Mouse (Mus musculus): ENCODE measurements around the gene Nop14.
"Not testable (repeated sequence)": the region's sequence is repeated elsewhere in the genome, so short reads cannot be mapped to it uniquely, and the experiment has no call there.

Nop14 gene

DNA sequence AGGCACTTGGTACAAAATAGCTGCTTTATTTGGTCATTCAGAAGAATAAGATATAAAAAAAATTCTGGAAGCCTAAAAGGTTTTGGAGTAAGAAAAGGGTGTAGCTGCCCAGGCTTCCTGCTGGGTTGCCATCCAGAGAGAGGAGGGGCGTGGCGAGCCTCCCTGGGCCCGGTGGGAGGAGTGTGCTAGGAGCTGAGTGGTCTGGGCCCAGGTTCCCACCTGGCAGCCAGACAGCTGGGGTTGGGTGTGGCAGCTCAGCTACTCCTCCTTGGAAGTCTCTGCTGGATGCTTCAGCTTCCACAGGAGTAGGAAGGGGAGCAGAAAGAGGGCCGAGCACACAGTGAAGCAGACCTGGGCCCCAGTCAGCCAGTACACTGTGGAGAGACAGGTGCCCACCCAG lies 26.3 kb downstream of the Nop14 start:
- DNase-seq (ENCODE audit: low read depth in 1 of 2, low spot score in 2 of 2) = no peak

- no peak for DNase-seq (ENCODE audit: low read depth in 1 of 2, low spot score in 2 of 2)
These were observed 27.0 kb downstream of the Nop14 start for GRCm38 (mm10) chr5:34632996-34633395.

GRCm38 (mm10) chr5:34609966-34610365 lies 50.0 kb downstream of the Nop14 start:
- no peak for DNase-seq (ENCODE audit: low read depth in 1 of 2, low spot score in 2 of 2)

GRCm38 (mm10) chr5:34608226-34608625 lies 51.7 kb downstream of the Nop14 start:
- no peak for DNase-seq (ENCODE audit: low read depth in 1 of 2, low spot score in 2 of 2)

DNA sequence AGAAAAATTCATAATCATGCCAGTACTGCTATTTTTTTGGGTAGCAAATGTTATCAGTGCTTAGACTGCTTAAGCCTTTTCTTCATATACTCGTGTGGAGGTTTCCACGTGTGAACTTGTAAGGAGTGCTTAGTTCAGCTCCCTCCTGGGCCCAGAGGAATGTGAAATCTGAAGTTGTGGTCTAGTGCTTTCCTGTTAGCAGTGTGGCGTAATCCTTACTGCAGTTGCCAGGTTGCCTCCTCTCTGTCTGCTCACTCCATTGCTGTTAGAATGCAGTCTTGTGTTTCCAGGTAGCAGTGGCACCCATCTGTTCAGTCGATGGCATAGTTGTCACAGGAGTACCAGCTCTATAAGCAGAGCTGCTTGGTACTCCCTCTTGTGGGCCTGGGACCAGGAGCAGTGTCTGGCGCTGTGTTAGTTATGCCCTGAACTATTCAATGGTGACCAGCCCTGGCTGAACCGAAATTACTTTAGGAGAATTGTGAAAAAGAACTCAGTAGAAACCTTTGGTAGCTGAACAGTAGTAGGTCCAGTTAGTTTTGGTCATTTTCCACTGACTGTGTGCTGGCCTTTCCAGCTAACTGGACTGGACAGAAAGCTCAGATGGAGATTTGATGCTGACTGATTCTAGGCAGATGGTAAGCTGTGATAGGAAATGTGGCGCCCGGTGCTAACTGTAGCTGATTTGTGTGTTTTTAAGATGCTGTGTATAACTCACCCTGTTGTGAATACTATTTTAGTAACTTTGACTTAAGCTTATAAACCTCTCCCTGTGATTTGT lies 52.7 kb downstream of the Nop14 start:
- DNase-seq (ENCODE audit: low read depth in 1 of 2, low spot score in 2 of 2) = no peak

DNA sequence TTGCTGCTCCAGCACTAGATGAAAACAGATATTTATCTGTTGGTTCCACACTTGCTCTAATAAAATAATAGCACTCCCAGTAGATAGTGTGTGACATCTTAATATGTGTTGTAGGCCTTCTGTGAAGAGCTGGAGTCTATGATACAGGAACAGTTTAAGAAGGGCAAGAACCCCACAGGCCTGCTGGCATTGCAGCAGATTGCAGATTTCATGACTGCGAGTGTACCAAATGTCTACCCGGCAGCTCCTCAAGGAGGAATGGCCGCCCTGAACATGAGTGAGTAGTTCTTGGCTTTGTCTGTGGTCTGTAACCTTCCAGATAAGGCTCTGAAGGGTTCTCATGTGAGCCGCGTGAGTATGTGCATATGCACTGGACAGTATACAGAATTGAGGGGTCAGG lies 55.4 kb downstream of the Nop14 start:
- DNase-seq (ENCODE audit: low read depth in 1 of 2, low spot score in 2 of 2) = no peak

DNA sequence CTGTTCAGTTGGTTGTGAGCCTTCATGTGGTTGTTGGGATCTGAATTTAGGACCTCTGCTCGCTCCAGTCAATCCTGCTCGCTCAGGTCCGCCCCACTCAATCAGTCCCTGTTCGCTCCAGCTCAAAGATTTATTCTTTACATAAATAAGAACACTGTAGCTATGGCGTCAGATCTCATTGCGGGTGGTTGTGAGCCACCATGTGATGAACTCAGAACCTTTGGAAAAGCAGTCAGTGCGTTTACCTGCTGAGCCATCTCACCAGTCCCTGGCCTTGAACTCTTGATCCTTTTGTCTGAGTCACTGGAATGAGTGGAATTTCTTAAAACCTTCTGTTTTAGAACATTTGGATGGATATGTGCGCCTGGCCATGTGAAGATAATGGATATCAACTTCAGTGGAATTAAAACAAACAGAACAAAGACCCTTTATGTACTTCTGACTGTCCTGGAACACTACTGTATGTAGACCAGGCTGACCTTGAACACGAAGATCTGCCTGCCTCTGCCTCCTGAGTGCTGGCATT lies 66.7 kb downstream of the Nop14 start:
- DNase-seq (ENCODE audit: low read depth in 1 of 2, low spot score in 2 of 2) = no peak

DNA sequence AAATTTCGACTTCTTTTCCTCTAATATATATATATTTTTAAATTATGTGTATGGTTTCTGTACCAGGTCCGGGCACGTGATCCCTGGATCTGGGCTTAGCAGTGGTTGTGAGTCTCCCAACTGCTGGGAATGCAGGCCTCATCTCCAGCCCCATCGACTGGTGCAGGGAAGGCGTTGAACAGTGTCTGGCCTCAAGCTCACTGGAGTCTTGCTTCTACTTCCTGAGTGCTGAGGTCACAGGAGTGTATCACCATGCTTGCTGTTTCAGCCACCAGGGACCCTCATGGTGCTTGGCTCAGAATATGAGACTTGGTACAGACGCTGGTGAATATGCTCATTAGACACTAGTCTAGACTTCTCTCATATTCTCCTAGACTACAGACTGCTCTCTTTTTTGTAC lies 67.3 kb downstream of the Nop14 start:
- DNase-seq (ENCODE audit: low read depth in 1 of 2, low spot score in 2 of 2) = no peak

GRCm38 (mm10) chr5:34592224-34592623 lies 67.7 kb downstream of the Nop14 start:
- not testable (repeated sequence) for DNase-seq (ENCODE audit: low read depth in 1 of 2, low spot score in 2 of 2)

GRCm38 (mm10) chr5:34591388-34592004 lies 68.5 kb downstream of the Nop14 start:
- DNase-seq (ENCODE audit: low read depth in 1 of 2, low spot score in 2 of 2) = no peak

DNA sequence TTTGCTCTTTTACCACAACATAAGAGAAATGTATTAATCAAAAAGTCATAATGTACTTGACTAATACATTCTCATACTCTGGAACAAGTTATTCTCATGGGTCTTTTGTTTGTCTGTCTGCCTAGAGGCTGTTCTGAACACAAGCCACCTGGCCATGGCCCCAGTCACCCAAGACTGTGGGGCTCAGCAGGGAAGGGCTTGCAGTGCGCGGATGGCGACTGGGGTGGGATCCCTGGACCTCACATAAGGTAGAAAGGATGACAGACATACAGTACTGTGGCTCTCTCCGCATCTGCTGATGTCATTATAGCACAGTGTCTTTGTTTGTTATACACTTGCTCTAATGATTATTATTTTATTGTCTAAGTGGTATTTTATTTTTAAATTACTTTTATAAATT lies 69.2 kb downstream of the Nop14 start:
- DNase-seq (ENCODE audit: low read depth in 1 of 2, low spot score in 2 of 2) = no peak

GRCm38 (mm10) chr5:34590059-34590458 lies 69.9 kb downstream of the Nop14 start:
- DNase-seq (ENCODE audit: low read depth in 1 of 2, low spot score in 2 of 2) = no peak

All from monocyte, adult 2 months (primary cell).